Mouse (Mus musculus) midbrain, embryonic 11.5 days (tissue): ENCODE measurements around the gene Olfr1366. TPM values are rescaled to one million over a fixed set of nuclear protein-coding genes. Genes with fewer than 3 reads are reported as not detected.

Experiments used
- ATAC-seq: fragments of 200-750 bp; cut with Nextera tagmentation; 2 replicates; pipeline ENCODE4 v1.8.0; 2017; ENCODE audit warnings: moderate TSS enrichment, moderate library complexity; ENCODE audit not compliant: low FRiP score
- DNase-seq: peaks from one replicate; pipeline ENCODE4 v3.0.0; 2015; ENCODE audit warnings: low spot score; ENCODE audit errors: missing footprints
- H3K27ac ChIP-seq: fragments of 300-500 bp; sonication (generic); 2 replicates; pipeline ENCODE4 v1.5.1; 2014; ENCODE audit warnings: low read depth, low read length
- H3K27me3 ChIP-seq: fragments of 300-500 bp; sonication (generic); 2 replicates; pipeline ENCODE4 v1.6.1; 2014; ENCODE audit warnings: mild to moderate bottlenecking, low read length, moderate library complexity, mixed read lengths; ENCODE audit not compliant: control insufficient read depth, insufficient read depth
- H3K36me3 ChIP-seq: fragments of 300-500 bp; sonication (generic); 2 replicates; pipeline ENCODE4 v1.6.1; 2014; ENCODE audit warnings: mild to moderate bottlenecking, low read length, moderate library complexity, mixed read lengths; ENCODE audit not compliant: control insufficient read depth, insufficient read depth
- H3K4me1 ChIP-seq: fragments of 300-500 bp; sonication (generic); 2 replicates; pipeline ENCODE4 v1.6.1; 2014; ENCODE audit warnings: low read length; ENCODE audit not compliant: control insufficient read depth, insufficient read depth
- H3K4me2 ChIP-seq: fragments of 300-500 bp; sonication (generic); 2 replicates; pipeline ENCODE4 v1.6.1; 2014; ENCODE audit warnings: mild to moderate bottlenecking, moderate library complexity
- H3K4me3 ChIP-seq: fragments of 300-500 bp; sonication (generic); 2 replicates; pipeline ENCODE4 v1.5.1; 2014; ENCODE audit warnings: low read depth, low read length
- H3K9ac ChIP-seq: fragments of 300-500 bp; sonication (generic); 2 replicates; pipeline ENCODE4 v1.6.1; 2014; ENCODE audit warnings: low read length
- H3K9me3 ChIP-seq: fragments of 300-500 bp; sonication (generic); 2 replicates; pipeline ENCODE4 v1.6.1; 2016; ENCODE audit warnings: low read length; ENCODE audit not compliant: control insufficient read depth
- WGBS: fragments of 180-500 bp; shearing (Covaris S2); extraction: QIAGEN DNeasy Blood & Tissue Kit; methylation state at CpG from one replicate; pipeline ENCODE4 v1.1.7; 2014; 5-methylcytosine and 5-hydroxymethylcytosine counted together
- polyA plus RNA-seq: library from polyadenylated mRNA; unstranded; fragments of >200 nt; fragmentation: Nextera tagmentation; extraction: Ambion mirVana; gene quantifications from 2 replicates; pipeline ENCODE4 v1.2.1, GENCODE M21; 2014

The Olfr1366 gene
- 0.12 and 0.26 TPM in 2 replicates for polyA plus RNA-seq

DNA sequence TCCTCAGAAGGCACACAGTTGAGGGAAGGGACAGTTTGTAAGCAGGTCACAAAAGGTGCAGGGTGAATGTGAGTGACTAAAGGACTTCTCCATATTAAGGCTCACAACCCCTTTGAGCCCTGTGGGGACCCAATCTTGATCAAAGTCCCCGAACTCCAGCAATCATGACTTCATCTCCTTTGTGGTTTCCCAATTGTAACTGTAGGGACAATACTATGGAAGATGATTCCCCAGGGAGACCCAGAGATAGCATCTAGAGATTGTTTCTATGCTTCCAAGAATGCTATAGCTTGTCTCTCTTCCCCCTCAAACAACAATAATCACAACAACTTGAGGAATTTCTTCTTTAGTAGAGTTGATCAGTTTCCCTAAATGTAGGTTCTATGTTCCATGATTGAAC, at the start of gene Olfr1366:
Olfr1366 (minus strand) TSS at position 101 of the 400 bp plus-strand sequence.
- no peak within 1 kb of the TSS for H3K4me2 ChIP-seq
- H3K27me3 ChIP-seq, result no peaks in the 10 kb centered on the region
- no peaks in the 10 kb centered on the region for H3K9me3 ChIP-seq
- ATAC-seq, result no peak
- H3K4me3 ChIP-seq, result no peak within 1 kb of the TSS
- 68% methylated on average over 1 of the region's 1 CpGs for WGBS
- H3K4me1 ChIP-seq, result no peaks in the 10 kb centered on the region
- H3K36me3 ChIP-seq, result no peaks in the 10 kb centered on the region
- H3K9ac ChIP-seq, result no peak within 1 kb of the TSS
- H3K27ac ChIP-seq, result no peak within 1 kb of the TSS
- no peak for DNase-seq

DNA sequence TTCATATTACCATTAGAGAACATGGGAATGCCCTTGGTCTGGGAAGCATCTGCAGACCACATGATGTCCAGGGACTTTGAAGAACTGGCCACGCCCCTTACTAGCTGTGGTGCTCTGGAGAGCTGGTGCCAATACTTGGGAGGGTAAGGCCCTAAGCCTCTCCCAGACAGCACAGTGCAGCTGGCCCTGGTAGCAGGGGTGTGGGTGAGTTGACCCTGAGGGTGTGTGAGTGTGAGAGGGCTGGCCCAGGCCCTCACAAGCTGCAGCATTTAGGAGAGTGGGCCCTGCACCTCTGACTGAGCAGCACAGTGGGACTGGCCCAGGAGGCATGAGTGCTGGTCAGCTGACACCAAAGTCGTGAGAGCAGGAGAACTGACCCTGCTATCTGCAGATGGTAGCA, 49.0 kb upstream of the Olfr1366 start:
- Histone ChIP-seq H3K4me2 (no peak overlapping the region), H3K4me1 (no peaks in the 10 kb centered on the region), H3K27me3 (no peaks in the 10 kb centered on the region), H3K9me3 (no peaks in the 10 kb centered on the region), H3K4me3 (no peak overlapping the region), H3K9ac (no peak overlapping the region), H3K27ac (no peak overlapping the region), H3K36me3 (no peaks in the 10 kb centered on the region)
- DNase-seq (no peak), ATAC-seq (peak; percentile 40; the same call in 1 of the 2 replicates)
- WGBS, result 56% methylated on average over 2 of the region's 2 CpGs

DNA sequence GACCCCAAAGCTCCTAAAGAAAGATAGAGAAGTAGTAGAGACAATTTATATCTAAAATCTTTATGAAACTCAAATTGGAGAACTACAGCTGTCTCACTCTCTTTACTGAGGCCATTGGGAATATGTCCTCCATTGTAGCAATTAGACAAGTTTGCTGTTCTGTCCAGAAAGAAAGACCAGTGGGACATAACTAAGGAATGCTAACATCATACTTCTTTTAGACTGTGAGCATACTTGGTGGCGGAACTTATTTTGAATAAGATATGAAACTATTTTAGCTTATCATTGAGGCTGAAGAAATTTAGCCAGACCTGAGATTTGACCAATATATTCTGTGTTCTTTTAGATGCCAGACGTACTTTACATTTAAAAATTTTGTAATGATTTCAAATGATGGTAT, 39.1 kb upstream of the Olfr1366 start, which contains the start of gene Olfr1364:
Olfr1364 (minus strand) TSS at position 101 of the 400 bp plus-strand sequence.
- H3K27me3 ChIP-seq, result no peaks in the 10 kb centered on the region
- H3K4me2 ChIP-seq, result no peak within 1 kb of the TSS
- H3K27ac ChIP-seq, result no peak within 1 kb of the TSS
- H3K4me1 ChIP-seq, result no peaks in the 10 kb centered on the region
- 92% methylated on average over 2 of the region's 2 CpGs for WGBS
- no peaks in the 10 kb centered on the region for H3K9me3 ChIP-seq
- H3K36me3 ChIP-seq, result no peaks in the 10 kb centered on the region
- ATAC-seq, result no peak
- H3K9ac ChIP-seq, result no peak within 1 kb of the TSS
- no peak within 1 kb of the TSS for H3K4me3 ChIP-seq
- no peak for DNase-seq

DNA sequence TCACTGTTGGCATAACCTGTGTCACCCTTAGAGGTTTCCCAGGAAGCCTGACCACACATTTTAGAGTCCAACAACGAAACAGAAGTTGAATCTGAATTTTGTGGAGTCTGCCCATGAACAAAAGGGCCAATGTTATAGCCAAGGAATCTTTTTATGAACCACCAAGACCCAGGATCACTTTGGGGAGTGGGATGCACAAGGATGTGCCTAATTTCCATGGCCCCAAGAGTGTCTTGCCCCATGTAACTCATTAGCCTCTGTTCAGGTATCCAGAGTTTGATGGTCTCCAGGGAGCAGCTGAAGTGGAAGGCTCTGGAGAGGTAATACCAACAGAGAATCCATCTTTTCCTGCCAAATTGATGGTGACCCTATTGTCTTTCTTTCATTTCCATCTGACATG, 17.2 kb upstream of the Olfr1366 start, which contains the start of gene Olfr1535:
Olfr1535 (minus strand) TSS at position 101 of the 400 bp plus-strand sequence.
- 61% methylated on average over 1 of the region's 1 CpGs for WGBS
- Histone ChIP-seq H3K9me3 (no peaks in the 10 kb centered on the region), H3K9ac (no peak within 1 kb of the TSS), H3K4me2 (no peak within 1 kb of the TSS), H3K4me1 (no peaks in the 10 kb centered on the region), H3K4me3 (no peak within 1 kb of the TSS), H3K27me3 (no peaks in the 10 kb centered on the region), H3K36me3 (no peaks in the 10 kb centered on the region), H3K27ac (no peak within 1 kb of the TSS)
- DNase-seq (no peak), ATAC-seq (no peak)

DNA sequence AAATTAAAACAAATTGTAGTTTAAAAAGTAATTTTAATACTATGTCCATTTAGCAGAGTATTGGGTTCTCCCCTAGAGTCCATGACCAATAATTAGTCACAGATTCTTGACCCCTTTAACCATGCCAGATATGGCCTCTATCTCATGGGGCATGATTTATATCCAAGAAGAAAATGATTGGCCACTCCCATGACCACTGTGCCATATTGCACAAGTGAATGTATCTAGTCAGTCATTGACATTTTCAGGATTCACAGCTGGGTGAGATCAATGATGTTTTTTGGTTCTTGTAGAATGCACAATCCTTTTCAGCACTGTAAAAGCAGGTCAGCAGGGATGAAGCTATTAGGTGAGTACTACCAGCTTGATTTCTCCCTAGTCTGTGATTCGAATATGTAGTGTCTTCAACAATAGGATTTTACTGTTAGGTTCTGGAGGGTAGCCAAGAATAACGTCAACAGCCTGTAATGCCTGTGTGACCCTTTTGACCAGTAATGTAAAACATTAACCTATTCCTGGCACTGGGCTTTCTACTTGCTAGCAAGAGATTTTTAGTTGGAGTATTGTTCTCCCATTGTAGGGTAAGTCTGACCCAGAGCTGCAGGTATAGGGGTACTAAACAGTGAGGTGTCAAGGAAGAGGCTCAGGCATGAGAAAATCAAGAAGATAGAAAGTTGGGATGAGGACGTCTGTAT, 8.0 kb upstream of the Olfr1366 start:
- 71% methylated on average over 3 of the region's 3 CpGs for WGBS
- ATAC-seq, result no peak
- H3K27me3 ChIP-seq, result no peaks in the 10 kb centered on the region

DNA sequence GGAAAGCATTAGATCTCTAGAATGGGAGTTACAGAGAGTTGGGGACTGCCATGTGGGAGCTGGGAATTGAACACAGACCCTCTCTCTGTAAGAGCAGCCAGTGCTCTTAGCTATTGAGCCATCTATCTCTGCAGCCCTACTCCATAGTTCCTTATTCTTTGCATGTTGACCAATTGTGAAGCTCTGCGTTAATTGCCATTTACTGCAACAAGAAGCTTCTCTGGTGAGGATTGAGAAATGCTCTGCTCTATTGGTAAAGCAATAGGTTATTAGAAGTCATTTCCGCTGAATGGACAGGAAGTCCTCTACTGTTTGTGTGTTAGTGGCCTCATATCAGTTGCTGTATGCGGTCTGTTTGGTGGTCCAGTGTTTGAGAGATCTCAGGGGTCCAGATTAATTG, 6.9 kb upstream of the Olfr1366 start:
- Histone ChIP-seq H3K27me3 (no peaks in the 10 kb centered on the region), H3K4me1 (no peaks in the 10 kb centered on the region), H3K9me3 (no peaks in the 10 kb centered on the region), H3K36me3 (no peaks in the 10 kb centered on the region), H3K27ac (no peak overlapping the region), H3K4me2 (no peak overlapping the region), H3K9ac (no peak overlapping the region), H3K4me3 (no peak overlapping the region)
- ATAC-seq (no peak), DNase-seq (no peak)
- WGBS, result 94% methylated on average over 3 of the region's 3 CpGs

More for the DNA sequence above, 8.0 kb upstream of the Olfr1366 start:
- Histone ChIP-seq H3K36me3 (no peaks in the 10 kb centered on the region), H3K4me2 (no peak overlapping the region), H3K27ac (no peak overlapping the region), H3K9ac (no peak overlapping the region), H3K9me3 (no peaks in the 10 kb centered on the region), H3K4me3 (no peak overlapping the region), H3K4me1 (no peaks in the 10 kb centered on the region)
- no peak for DNase-seq

DNA sequence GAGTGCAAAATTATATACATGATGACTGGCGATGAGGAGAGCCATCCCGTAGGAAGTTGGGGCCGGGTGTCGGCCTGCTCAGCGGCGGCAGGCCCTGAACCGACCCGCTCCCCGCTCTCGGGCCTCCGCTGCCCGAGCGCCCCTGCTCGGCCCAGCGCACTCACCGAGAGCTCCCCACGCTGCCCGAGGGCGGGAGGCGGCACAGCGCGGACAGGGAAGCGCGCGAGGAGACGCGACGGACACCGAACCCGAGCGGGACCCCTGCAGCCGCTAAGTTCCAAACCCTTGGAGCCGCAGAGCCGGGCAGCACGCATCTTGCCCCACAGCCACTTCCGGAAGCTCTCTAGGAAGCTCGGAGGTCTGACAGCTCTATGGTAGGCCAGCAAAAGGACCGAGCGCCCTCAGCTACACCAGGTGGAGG, 11.8 kb downstream of the Olfr1366 start, which contains the start of gene Zkscan8:
Zkscan8 (minus strand) TSS at position 340 of the 421 bp plus-strand sequence.
- H3K9me3 ChIP-seq, result no peaks in the 10 kb centered on the region
- peak within 1 kb of the TSS; percentile 62 for H3K4me2 ChIP-seq
- H3K4me1 ChIP-seq, result 0 out of 2 replicates have a peak, but pooled peaks cover 2% of the 10 kb centered on the region
- H3K27me3 ChIP-seq, result no peaks in the 10 kb centered on the region
- peak within 1 kb of the TSS; percentile 90 for H3K27ac ChIP-seq
- peaks cover 2% of the 10 kb centered on the region; the same call in 1 of the 2 replicates for H3K36me3 ChIP-seq
- ATAC-seq, result peak; percentile 99
- H3K4me3 ChIP-seq, result peak within 1 kb of the TSS; percentile 84
- WGBS, result under 1% methylated on average over 39 of the region's 39 CpGs
- peak; percentile 99 for DNase-seq
- peak within 1 kb of the TSS; percentile 98 for H3K9ac ChIP-seq

DNA sequence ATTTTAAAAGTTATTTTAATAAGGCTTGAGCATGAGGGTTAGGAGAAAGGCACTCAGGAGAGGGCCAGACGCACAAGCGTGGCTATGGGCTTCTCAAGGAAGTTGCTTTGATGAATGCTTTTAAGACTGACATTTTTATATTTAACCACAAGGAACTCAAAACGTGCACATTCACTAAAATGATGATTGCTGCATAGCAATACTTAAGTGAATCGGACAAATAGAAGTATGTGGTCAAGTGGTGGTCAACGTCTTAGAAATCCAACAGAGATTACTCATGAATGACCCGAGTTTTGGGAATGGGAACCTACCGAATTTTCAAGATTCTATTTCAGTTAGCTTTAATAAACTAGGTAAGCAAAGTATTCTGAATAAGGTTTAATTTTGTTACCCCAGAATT, 12.5 kb downstream of the Olfr1366 start:
- WGBS, result 55% methylated on average over 7 of the region's 7 CpGs
- H3K4me3 ChIP-seq, result peak overlapping the region; percentile 84; the same call in 1 of the 2 replicates
- ATAC-seq (no peak), DNase-seq (peak; percentile 88)
- peak overlapping the region; percentile 44; the same call in 1 of the 2 replicates for H3K9ac ChIP-seq
- no peaks in the 10 kb centered on the region for H3K9me3 ChIP-seq
- peaks cover 3% of the 10 kb centered on the region; the same call in 1 of the 2 replicates for H3K36me3 ChIP-seq
- 0 out of 2 replicates have a peak, but pooled peaks cover 2% of the 10 kb centered on the region for H3K4me1 ChIP-seq
- no peak overlapping the region for H3K27ac ChIP-seq
- H3K4me2 ChIP-seq, result peak overlapping the region; percentile 62
- H3K27me3 ChIP-seq, result no peaks in the 10 kb centered on the region

DNA sequence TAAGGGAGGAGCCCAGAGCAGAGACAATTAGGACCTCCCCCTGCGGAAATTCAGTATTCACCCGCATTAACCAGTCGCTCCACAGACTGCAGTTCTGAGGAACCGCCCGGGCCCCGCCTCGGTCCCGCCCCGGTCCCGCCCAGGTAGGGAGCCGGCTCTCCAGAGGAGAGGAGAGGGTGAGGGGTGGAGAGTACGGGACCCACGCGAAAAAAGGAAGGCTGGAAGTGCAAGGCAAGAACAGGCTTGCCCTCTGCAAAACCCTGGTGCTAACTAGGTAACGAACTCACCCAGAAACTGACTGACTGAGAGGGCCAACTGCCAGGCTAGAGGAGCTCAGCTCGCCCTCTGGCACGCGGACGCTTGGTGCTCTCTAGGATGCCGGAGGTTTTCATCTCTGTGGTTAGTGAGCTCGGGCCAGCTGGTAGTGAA, 36.4 kb downstream of the Olfr1366 start:
- DNase-seq, result peak; percentile 98
- ATAC-seq, result peak; percentile 99
- Histone ChIP-seq H3K4me3 (peak overlapping the region; percentile 67), H3K4me1 (peaks cover 5% of the 10 kb centered on the region; the same call in 1 of the 2 replicates), H3K27me3 (no peaks in the 10 kb centered on the region), H3K9me3 (no peaks in the 10 kb centered on the region), H3K27ac (peak overlapping the region; percentile 54; the same call in 1 of the 2 replicates), H3K4me2 (peak overlapping the region; percentile 48), H3K36me3 (no peaks in the 10 kb centered on the region), H3K9ac (peak overlapping the region; percentile 80)
- under 1% methylated on average over 21 of the region's 21 CpGs for WGBS
